Mouse (Mus musculus) heart, postnatal 0 days (tissue): ENCODE measurements around the gene Xrcc6.

Source experiments
- CTCF ChIP-seq: IDR thresholded peaks from 2 replicates; pipeline ENCODE4 v1.5.1; 2016; ENCODE audit warnings: antibody characterized with exemption, control low read depth, low read depth
- EP300 ChIP-seq: IDR thresholded peaks from 2 replicates; pipeline ENCODE4 v1.6.1; 2016; ENCODE audit warnings: antibody characterized with exemption, low read depth

DNA sequence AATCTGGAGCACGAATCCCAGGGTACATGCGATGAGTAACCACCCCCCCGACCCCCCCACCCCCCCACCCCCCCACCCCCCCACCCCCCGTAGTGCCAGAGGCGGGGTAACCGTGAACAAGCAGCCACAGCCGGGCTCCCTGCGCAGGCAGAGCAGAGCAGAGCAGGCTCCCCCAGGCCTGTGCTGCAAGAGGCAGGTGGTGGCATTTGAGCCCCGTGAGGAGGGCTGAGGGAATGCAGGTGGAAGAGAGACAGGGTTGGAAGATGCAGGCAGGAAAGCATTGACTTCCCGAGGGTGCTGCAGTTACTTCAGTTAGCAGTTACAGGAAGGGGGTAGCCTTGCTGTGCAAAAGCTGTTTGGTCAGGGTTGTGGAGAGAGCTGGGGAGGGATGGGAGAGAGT, 99.6 kb downstream of the Xrcc6 start:
- no peak for TF ChIP-seq CTCF
- no peak for TF ChIP-seq EP300
